Mouse (Mus musculus): ENCODE data around the gene Fgfr2. TPM values are rescaled to one million over a fixed set of nuclear protein-coding genes. Genes with fewer than 3 reads are reported as not detected.

Fgfr2 gene
- total RNA-seq, 2 experiments from 2014 or later = 35.8 to 40.8 TPM

DNA sequence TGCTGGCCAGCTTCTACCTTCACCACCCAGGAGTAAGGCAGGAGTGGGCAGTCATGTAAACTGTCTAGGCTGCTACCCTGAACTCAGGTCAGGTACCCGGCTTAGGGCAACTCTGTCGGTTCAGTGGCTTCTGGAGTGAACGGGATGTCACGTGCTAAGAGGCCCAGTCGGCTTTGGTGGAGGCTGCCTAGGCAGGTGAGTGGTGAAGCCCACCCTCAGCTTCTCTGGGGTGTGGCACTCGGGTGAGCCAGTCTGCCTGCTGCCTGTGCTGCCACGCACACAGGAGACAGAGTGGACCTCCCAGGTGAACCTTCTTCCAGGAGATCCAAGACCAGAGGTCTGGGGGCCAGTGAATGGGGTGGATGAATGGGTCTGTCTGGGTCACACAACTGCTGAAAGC, 410.2 kb downstream of the Fgfr2 start:
- intact Hi-C loops (cut with DNase I) = no loop called here
- DNase-seq = no peak

DNA sequence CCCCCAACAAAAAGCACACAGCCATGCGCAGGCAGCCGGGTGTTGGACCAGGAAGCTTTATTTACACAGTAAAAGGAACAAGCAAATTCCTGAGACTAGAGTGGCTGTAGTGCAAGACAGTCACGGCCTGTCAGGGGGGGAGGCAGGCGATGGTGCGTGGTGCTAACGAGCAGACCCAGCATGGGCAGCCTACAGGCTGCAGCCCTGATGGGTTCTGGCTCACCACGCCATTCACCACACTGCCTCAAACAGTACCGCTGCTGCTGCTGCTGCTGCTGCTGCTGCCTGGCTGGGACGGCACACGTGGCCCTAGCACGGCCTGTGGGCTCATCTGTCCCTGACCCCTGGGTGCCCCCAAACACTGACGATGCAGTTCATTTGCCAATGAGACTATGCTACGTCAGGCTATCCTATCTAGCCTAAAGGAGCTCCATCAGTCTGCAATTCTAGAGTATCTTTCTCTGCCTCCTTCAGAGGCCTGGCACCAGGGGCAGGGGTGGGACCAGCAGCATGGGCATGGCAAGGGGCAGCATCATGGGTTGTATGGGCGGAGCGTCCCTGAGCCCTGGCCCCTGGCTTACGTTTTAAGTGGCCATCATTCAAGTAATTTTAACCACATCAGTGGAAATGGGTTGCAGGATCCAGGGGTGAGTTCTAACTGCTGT, 411.0 kb downstream of the Fgfr2 start:
- intact Hi-C loops (cut with DNase I) = no loop called here
- no peak for DNase-seq

DNA sequence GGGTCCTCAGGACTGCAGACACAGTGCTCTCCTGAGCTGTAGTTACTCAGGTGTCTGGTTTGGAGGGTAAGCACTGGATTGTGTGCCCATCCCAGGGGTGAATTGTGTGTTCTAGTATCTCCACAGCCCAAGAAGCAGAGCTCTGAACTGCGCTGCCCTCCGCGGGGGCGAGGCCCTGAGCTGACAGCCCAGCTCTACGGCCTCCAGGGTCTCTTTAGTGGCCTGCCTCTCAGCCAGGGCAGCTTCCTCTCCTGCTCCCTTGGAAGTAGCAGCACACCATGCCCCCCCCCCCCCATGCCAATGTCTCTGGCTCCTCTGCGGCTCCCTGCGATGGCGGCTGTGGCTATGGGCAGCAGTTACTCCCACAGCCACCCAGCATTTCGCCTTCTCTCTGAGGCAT, 411.6 kb downstream of the Fgfr2 start:
- DNase-seq = no peak
- intact Hi-C loops (cut with DNase I) = no loop called here

DNA sequence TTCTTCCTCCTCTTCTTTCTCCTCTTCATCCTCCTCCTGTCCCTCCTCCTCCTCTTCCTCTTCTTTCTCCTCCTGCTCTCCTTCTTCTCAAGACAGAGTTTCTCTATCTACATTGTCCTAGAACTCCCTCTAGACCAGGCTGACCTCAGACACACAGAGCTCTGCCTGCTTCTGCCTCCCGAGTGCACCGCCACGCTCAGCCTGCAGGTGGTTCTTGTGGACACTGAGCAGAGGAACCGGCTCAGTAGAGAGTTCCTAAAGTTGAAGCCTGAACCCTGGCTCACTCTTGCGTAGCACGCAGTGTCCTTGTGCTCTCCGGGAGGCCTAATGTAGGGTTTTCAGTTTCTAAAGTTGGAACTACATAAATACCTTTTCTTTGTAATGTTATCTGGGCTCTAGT, 418.0 kb downstream of the Fgfr2 start:
- DNase-seq = no peak
- intact Hi-C loops (cut with DNase I) = no loop called here

DNA sequence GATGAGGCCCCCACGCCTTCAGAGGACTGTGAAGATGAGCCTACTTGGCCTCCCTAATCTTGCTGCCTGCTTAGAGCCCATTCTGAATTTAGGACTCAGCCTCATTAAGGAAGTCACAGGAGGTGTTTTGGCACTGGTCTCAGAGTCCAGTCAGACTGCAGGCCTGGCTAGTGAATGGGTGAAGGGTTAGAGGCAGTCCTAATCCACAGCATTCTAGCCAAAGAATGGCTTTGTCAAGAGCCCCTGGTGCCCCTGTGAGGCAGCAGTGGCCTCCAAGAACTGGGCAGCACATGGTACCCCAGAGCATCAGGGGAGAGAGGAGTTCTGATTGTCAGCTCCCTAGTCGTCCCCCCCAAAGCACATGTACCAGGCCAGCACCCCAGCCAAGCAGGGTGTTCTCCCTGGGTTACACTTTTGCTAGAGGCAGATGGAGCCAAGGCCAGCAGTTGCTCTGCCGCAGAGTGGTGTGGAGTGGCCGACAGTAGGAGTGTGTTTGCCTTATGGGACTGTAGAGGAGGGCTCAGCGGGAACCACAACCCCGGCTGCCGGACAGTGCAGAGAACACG, 418.8 kb downstream of the Fgfr2 start:
- intact Hi-C loops (cut with DNase I) = no loop called here
- no peak for DNase-seq

DNA sequence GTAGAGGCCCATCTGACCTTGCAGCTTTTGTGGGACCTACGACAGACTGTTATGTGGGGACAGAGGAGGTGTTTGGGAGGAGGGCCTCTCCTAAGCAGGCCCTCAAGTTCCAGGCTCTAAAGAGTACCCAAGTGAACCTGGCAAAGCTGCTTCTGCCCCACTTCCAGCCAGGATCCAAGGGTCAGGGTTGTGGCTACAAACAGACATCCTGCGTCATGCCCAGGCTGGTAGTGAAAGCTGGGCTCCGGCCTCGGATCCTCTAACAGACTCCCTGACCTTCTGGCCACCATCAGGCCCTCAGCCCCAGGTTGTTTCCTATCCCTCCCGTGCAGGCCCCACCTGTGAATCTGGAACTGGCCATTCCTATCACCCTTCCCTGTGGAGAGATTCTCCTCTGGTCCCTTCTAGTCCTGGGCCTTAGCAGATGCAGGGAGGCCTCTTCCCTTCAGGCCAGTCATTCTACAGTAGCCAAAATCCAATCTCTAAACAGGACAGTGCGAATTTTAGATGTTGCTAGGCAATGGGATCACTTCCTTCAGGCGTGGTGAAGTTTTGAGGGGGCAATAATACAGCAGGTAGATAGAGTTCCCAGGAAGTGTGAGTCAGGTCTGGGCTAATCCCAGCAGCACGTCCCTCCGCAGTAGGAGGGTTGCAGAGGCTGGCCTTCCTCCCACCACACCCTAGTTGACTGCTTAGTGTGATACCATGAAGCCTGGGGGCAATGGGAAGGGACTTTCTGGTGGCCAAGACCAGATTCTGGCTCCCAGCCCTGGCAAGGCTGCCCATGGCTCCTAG, 419.4 kb downstream of the Fgfr2 start:
- DNase-seq = no peak
- intact Hi-C loops (cut with DNase I) = no loop called here

DNA sequence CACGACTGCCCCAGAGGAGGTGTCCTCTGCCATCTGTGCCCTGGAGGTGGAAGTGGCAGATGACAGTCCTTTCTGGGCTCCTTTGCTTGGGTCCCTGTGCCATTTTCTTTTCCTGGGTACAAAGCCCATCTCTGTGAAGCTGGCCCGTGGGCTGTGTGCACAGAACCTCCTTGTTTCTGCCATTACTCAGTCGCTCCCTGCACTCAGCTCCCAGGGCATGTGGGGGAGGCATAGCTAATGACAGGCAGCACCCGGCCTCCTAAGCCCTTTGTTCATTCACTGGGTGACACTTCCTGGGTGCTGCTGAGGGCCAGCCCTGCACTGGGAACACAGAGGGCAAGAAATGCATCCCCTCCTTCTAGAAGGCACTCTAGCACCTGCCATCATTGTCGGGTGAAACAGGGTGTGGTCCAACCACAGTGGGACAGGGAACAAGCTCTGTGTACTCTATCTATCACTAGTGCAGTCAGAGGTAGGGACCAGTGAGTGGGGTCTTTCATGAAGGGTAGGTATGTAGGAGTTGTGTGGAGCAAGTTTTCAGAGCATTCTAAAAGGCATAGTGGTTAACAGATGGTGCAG, 420.6 kb downstream of the Fgfr2 start:
- no peak for DNase-seq
- intact Hi-C loops (cut with DNase I) = no loop called here

DNA sequence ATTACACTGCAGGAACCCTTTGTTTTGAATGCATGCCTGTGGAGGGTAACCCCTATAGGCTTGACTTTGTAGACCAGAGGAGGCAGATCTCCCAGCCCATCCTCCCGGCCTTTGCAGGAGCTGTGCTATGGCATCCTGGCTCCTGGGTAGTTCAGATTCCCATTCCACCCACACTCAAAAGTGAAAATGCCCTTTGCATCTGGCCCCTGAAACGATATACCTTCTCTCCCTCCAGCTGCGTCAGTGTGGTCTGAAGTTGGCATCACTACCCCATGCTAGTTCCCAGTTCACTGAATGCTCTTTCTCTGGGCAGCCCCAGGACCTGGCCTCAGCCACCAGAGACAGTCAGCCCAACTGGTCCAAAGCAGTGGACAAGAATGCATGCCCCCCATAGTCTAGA, 421.1 kb downstream of the Fgfr2 start:
- DNase-seq = no peak
- intact Hi-C loops (cut with DNase I) = no loop called here

DNA sequence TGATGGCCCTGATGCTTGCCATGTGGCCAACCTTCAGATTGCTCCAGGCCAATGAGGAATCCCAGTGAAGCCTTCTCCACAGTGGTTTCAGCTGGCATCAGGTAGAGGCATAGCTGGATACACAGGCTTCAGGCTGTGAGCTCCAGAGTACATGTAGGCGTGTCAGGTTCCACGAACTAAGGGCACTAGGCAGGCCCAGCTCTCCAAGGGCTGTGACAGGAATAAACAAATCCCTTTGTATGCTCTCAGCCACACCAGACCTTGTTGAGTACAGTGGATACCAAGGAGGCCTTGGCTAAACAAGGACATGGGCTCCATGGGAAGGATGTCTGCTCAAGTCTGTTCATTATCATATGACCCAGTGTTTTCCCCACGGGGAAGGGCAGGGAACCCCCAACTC, 421.7 kb downstream of the Fgfr2 start:
- intact Hi-C loops (cut with DNase I) = no loop called here
- no peak for DNase-seq

DNA sequence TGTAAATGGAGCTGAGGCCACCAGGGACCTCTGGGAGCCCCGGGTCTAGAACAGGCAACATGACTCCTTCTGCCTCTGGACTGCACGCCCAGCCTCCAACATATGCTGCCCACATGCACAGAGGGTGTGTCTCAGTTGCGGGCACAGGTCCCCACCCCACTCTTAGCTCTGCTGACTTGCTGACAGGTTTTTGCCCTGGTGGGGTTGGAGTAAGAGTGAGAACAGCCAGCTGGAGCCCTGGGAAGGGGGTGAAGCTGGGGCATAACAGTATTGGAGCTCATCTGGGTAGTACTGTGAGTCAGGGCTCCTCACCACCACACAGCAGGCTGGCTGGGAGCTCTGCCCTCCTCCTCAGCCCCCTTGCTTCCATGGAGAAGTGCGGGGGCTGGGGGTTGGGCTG, 423.0 kb downstream of the Fgfr2 start:
- intact Hi-C loops (cut with DNase I) = no loop called here

DNA sequence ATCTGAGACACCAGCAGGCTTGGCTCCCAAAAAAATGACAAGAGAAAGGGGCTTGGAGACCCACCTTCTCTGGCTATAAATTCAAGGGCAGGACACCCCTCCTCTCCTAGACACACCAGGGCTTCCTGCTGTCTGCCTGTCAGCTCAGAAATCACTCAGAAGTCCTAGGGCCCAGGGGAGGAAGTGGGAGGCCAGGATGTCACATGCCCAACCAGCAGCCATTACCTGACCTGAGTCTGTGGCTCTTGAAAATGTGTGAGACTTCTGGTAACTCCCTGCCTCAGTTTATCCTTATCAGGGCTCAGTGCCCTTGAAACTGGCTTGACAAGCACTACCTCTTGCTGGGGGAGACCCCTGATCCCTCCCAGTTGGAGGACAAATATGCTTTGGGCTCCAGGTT, 423.5 kb downstream of the Fgfr2 start:
- intact Hi-C loops (cut with DNase I) = no loop called here
- DNase-seq = no peak

More for the DNA sequence above, 423.0 kb downstream of the Fgfr2 start:
- DNase-seq = no peak

DNA sequence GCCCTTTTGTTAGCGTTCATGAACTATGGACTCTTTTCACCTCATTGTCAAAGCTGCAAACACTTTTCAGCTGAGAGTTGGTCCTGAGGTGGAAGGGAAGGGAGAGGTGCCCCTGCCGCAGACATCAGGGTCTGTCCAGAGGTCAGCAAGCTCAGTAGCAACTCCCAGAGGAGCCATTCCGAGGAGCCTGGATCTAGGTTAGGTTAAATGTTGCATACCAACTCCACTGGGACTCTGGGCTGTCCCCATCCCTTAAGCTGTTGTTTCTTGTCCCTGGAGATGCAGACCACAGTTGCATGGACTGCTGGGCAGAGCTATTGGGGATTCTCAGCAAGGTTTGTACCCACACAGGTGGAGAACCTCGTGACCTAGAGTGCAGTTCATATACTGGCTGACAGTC, 424.0 kb downstream of the Fgfr2 start:
- intact Hi-C loops (cut with DNase I) = no loop called here
- DNase-seq = no peak

DNA sequence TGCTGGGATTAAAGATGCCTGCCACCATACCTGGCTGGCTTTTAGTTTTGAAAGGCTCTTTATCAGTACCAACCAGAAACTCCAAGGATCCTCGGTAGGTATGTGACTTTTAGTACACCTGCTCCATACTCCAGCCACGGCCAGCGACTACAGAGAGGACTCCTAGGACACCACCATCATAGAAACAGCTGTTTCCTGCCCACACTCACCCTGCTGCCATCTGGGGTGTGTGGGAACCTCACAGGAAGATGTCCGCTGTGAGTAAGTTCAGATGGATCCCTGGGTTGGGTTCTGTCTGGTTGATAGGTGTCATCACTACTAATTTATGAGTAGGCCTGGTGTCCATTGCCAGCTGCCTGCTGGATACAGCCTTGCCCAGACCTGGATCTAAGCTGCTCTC, 424.4 kb downstream of the Fgfr2 start:
- DNase-seq = no peak

DNA sequence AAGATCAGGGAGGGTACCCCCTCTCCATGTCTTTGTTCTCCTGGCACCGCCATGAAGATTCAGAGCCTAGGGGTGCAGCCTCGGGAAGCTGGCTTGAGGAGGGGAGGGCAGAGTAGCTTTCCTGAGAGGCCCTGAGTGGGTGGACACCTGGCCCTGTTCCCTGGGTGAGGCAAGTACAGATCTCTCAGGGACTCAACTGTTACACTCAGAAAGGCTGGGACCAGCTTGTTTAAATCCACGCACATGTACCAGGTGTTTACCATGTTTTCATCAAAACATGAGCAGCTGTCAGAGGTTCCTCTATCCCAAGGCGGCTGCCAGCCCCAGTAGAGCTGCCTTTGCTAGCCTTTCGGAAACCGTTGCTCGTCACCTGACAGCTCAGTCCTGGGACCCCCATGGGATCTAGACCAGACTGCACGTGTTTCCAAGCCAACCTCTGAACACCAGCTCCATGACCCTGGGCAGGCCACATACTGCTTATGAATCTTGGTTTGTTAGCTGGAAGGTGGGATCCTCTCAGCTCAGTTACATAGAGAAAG, 425.8 kb downstream of the Fgfr2 start:
- DNase-seq = no peak
- intact Hi-C loops (cut with DNase I) = no loop called here

More for the DNA sequence above, 424.4 kb downstream of the Fgfr2 start:
- intact Hi-C loops (cut with DNase I) = no loop called here

DNA sequence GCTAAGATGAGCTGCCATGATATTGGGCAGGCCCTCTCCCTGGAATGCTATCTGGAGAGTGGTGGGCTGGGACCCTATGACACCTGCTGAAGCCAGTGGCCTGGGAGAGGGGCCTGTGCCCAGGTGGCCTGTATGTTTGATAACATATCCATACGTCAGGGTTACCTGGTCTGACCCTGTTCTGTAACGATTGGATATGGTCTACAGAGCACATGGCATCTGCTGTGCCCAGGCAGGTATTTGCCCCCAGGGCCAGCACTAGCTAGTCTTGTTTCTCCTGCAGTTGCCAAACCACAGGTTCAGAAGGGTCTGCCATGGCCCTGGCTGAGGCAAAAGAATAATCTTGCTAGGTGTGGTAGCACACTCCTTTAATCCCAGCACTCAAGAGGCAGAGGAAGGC, 429.6 kb downstream of the Fgfr2 start:
- intact Hi-C loops (cut with DNase I) = no loop called here

DNA sequence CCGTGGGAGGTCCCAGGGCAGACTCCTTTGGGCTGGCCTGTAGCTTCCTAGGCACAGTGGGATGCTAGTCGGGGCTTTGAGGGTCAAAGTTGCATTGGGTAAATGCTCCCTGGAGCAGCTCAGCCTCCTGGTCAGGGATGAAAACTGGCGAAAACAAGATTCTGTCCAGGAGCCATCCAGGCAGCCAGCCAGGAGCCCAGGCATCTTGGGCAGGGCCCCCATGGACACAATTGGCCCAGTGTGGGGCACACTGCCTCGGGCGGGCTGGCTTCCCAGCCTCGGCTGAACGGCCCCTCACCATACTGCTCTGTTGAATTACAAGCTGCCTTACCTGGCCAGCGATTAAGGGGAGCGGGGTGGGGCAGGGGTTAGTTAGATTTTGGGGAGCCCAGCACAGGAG, 430.4 kb downstream of the Fgfr2 start:
- DNase-seq = peak; percentile 62

More for the DNA sequence above, 429.6 kb downstream of the Fgfr2 start:
- no peak for DNase-seq

DNA sequence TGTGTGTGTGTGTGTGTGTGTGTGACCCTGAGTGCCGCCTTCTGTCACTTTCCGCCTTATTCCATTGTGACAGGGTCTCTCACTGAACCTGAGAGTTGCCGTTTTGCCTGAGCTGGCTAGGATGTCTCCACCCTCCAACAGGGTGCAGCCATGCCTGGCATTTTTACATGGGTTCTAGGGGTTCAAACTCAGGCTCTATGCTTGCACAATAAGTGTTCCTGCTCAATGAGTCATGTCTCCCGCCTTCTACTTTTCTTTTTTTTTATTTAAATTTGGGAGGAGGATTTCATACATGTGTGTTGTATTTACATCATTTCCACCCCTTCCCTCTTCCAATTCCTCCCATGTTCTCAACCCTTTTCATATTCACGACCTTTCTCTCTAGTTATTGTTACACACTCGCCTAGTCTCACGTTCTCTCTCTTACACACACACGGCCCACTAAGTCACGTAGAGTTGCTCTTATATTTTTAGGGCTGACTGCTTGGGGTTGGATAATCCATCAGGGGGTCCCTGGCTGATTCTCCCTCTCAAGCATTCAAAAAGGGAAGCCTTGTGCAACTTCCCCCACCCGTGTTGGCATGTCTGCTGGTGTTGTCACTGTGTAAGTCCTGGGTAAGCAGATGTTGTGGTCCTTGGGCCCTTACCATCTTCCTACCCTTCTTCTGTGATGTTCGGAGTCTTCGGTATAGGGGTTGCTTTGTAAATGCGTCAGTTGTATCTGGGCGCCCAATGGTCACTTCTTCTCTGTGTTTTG, 432.3 kb downstream of the Fgfr2 start:
- intact Hi-C loops (cut with DNase I) = no loop called here
- no peak for DNase-seq

More for the DNA sequence above, 430.4 kb downstream of the Fgfr2 start:
- intact Hi-C loops (cut with DNase I) = no loop called here

DNA sequence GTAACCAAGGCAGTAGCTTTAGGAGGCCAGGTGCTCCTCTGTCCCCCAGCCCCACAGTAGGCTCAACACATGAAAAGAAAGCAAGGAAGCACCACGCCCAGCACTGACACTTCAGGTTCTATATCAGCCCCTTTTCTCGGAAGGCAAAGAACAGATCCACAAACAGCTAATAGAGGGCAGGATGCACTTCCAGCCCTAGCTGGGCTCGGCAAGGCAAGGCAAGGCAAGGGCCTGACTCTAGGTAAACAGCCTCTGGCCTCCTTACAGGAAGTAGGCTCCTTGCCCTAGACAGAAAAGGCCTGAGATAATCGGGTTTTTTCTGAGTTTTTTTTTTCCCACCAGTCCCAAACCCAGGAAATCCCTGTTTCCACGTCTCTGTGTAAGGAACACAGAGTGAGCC, 433.4 kb downstream of the Fgfr2 start:
- no peak for DNase-seq
- intact Hi-C loops (cut with DNase I) = no loop called here

DNA sequence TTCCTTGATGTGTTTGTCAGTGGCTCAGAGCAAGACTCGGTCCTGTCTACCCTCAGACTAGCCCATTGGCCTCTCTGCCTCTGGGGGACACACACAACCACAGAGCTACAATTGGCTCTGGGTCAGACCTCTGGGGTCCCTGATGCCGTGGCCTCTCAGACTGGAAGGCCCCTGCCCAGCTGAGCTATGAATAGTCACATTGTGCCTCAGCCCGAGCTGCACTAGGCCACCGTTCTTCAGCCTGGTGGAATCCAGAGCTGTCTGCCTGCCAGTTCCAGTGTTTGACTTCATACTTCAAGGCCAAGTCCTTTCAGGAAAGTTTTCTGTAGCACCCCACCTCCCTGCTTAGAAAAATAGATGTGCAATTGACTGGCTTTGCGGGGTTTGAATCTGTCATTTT, 434.4 kb downstream of the Fgfr2 start:
- DNase-seq = peak; percentile 56

DNA sequence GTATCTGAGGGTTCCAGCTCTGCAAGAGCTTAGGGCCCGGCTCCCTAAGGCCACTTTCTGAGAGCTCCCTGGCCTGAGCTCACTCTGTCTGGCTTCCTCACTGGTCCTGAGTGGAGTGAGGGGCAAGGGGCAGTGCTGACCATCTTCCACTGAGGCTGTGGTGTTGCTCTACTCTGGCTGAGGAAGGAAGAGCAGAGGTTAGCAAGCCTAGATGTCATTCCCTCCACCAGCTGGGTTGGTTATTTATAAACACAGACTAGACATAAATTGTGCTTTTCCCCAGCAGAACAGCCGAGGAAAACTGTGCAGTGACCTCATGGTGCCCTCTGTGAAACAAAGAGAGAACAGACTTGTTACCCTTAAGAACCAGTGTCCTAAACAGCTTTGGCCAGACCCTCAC, 435.3 kb downstream of the Fgfr2 start:
- intact Hi-C loops (cut with DNase I) = no loop called here
- no peak for DNase-seq

More for the DNA sequence above, 434.4 kb downstream of the Fgfr2 start:
- intact Hi-C loops (cut with DNase I) = no loop called here

DNA sequence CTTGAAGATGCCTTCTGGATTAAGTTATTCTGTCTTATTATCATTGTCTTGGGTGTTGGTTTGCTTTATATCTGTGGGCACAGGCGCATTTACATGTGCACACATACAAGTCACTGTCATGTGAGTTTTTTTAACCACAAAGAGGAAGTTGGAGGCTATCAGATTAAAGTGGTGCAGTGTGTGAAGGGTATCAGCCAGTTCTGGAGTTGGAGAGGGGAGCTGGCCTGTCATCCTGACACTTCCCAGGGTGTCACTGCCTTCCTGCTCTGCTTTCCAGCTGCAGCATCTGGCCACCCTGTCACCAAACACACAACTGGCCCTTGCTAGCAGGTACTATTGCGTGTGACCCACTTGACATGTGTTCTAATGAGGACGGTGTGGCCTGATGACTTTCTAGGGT, 436.6 kb downstream of the Fgfr2 start:
- intact Hi-C loops (cut with DNase I) = no loop called here
- DNase-seq = no peak

Data from left cerebral cortex, postnatal 4 days (tissue).